Mouse (Mus musculus) forebrain, embryonic 12.5 days (tissue): Measurements from ENCODE around the gene Rgs3. TPM values are rescaled to one million over a fixed set of nuclear protein-coding genes. Genes with fewer than 3 reads are reported as not detected.
"Not testable (repeated sequence)": the region's sequence is repeated elsewhere in the genome, so short reads cannot be mapped to it uniquely, and the experiment has no call there.

Experiments used
- ATAC-seq: fragments of 200-750 bp; cut with Nextera tagmentation; 2 replicates; pipeline ENCODE4 v1.8.0; 2017; ENCODE audit warnings: moderate TSS enrichment; ENCODE audit not compliant: low FRiP score
- H3K27ac ChIP-seq: fragments of 300-500 bp; sonication (generic); 2 replicates; pipeline ENCODE4 v1.5.1; 2016; ENCODE audit warnings: mild to moderate bottlenecking
- H3K27me3 ChIP-seq: fragments of 300-500 bp; sonication (generic); 2 replicates; pipeline ENCODE4 v1.6.1; 2016; ENCODE audit warnings: mild to moderate bottlenecking
- H3K36me3 ChIP-seq: fragments of 300-500 bp; sonication (generic); replicated peaks from 2 replicates; pipeline ENCODE4 v1.6.1; 2016; ENCODE audit warnings: mild to moderate bottlenecking
- H3K4me1 ChIP-seq: fragments of 300-500 bp; sonication (generic); 2 replicates; pipeline ENCODE4 v1.6.1; 2016
- H3K4me2 ChIP-seq: fragments of 300-500 bp; sonication (generic); 2 replicates; pipeline ENCODE4 v1.6.1; 2016; ENCODE audit warnings: mild to moderate bottlenecking, moderate library complexity
- H3K4me3 ChIP-seq: fragments of 300-500 bp; sonication (generic); replicated peaks from 2 replicates; pipeline ENCODE4 v1.5.1; 2016; ENCODE audit warnings: mild to moderate bottlenecking
- H3K9ac ChIP-seq: fragments of 300-500 bp; sonication (generic); 2 replicates; pipeline ENCODE4 v1.6.1; 2016; ENCODE audit warnings: mild to moderate bottlenecking
- H3K9me3 ChIP-seq: fragments of 300-500 bp; sonication (generic); 2 replicates; pipeline ENCODE4 v1.6.1; 2016
- WGBS: fragments of 180-500 bp; shearing (Covaris S2); methylation state at CpG from one replicate; pipeline ENCODE4 v1.1.7; 2016; 5-methylcytosine and 5-hydroxymethylcytosine counted together
- polyA plus RNA-seq: library from polyadenylated mRNA; unstranded; fragments of >200 nt; fragmentation: Nextera tagmentation; extraction: Ambion mirVana; gene quantifications from 2 replicates; pipeline ENCODE4 v1.2.1, GENCODE M21; 2016

Rgs3 gene
- polyA plus RNA-seq, 1 experiment from 2014 or later: 54.3 TPM

GRCm38 (mm10) chr4:62593546-62594240, 34.0 kb downstream of the Rgs3 start:
- not testable (repeated sequence) for H3K4me2 ChIP-seq, H3K4me3 ChIP-seq, ATAC-seq, H3K27ac ChIP-seq, H3K27me3 ChIP-seq, H3K9me3 ChIP-seq, H3K36me3 ChIP-seq, H3K9ac ChIP-seq
- 90% methylated on average over 24 of the region's 24 CpGs for WGBS
- peaks cover 23% of the 10 kb centered on the region for H3K4me1 ChIP-seq

DNA sequence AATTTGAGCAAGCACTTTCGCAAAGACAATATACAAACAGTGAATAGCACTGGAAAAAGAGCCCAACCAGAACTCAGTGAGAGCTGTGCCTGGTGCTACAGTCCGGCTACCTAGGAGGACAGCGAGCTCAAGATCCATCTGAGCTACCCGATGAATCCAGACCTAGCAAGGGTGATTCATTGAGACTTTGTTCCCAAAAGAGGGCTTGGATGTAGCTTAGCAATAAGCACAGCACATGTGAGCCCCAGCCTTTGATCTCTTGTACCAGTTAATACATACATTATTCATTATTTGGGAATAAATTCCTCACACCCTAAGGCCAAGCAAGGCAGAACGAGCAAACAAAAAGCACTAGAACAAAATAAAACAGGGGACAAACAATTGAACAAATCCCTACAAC, 34.8 kb downstream of the Rgs3 start:
- H3K27ac ChIP-seq: peak overlapping the region; percentile 31; the same call in 1 of the 2 replicates
- no peak overlapping the region for H3K4me3 ChIP-seq
- 0 out of 2 replicates have a peak, but pooled peaks have one; percentile 28 for ATAC-seq

DNA sequence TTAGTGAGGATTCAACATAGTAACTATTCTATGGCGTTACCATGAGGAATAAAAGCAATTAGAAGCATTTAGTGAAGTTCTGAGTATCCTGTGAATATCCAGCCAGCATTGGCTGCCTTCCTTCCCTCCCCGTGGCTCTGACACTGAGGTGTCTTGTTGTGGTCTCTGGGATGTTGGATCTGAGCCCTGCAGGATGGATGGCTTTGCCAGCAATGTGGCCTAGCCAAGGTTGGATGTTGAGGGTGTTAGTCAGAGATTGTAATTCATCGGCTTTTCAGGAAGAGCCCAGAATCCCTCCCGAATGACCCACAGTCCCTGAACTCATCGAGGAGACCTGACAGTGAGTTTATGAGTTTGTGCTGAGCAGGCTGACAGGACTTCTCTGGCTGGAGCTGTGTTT, 36.4 kb downstream of the Rgs3 start:
- H3K27me3 ChIP-seq: no peaks in the 10 kb centered on the region
- H3K4me3 ChIP-seq: no peak overlapping the region
- H3K27ac ChIP-seq: no peak overlapping the region
- 80% methylated on average over 5 of the region's 5 CpGs for WGBS
- no peak overlapping the region for H3K9ac ChIP-seq
- H3K36me3 ChIP-seq: no peaks in the 10 kb centered on the region
- H3K9me3 ChIP-seq: no peaks in the 10 kb centered on the region
- peaks cover 18% of the 10 kb centered on the region for H3K4me1 ChIP-seq
- no peak for ATAC-seq
- H3K4me2 ChIP-seq: no peak overlapping the region

More for the DNA sequence above, 34.8 kb downstream of the Rgs3 start:
- Histone ChIP-seq H3K36me3 (no peaks in the 10 kb centered on the region), H3K9ac (no peak overlapping the region), H3K27me3 (no peaks in the 10 kb centered on the region), H3K9me3 (no peaks in the 10 kb centered on the region), H3K4me2 (no peak overlapping the region), H3K4me1 (peaks cover 23% of the 10 kb centered on the region)
- 47% methylated on average over 5 of the region's 5 CpGs for WGBS

DNA sequence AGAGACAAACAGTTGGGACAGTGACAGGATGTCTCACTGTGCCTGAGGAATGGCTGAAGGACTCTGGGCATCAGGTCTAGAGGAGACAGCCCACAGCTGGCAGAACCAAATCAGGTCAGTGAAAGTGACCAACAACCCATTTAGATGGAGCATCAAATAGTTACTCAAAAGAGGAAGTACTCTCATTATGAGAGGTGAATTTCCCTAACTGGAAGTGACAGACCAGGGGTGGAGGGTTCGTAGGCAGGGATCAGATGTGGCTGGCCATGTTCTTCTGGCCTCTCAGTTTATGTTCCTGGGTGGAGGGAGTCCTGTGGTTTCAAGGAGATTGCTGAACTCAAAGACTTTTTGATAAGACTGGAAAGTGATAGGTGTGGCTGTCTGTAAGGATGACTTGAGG, 40.9 kb downstream of the Rgs3 start:
- Histone ChIP-seq H3K27ac (no peak overlapping the region), H3K27me3 (no peaks in the 10 kb centered on the region), H3K4me1 (no peaks in the 10 kb centered on the region), H3K36me3 (peaks cover 4% of the 10 kb centered on the region; the same call in 1 of the 2 replicates), H3K9ac (no peak overlapping the region), H3K4me3 (no peak overlapping the region), H3K4me2 (no peak overlapping the region), H3K9me3 (no peaks in the 10 kb centered on the region)
- no peak for ATAC-seq
- 88% methylated on average over 1 of the region's 1 CpGs for WGBS

DNA sequence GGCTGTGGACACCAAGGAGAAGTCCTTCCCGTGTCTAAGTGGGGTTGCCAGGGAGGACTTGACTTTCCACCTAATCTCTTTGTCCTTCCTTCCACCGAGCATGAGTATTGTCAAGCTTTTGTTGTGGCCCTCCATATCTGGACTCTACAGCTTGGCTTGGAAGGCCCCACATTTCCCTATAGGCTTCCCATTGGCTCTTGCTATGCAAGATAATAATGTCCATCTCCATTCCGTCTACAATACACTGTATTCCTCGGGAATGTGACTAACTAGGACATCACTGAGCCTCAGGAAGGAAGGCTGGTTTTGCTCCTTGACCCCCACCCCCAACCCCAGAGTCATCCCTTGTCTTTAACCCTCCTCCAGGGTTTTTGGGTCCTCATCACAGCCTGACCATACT, 44.0 kb downstream of the Rgs3 start:
- Histone ChIP-seq H3K9me3 (no peaks in the 10 kb centered on the region), H3K4me2 (no peak overlapping the region)
- no peak for ATAC-seq

DNA sequence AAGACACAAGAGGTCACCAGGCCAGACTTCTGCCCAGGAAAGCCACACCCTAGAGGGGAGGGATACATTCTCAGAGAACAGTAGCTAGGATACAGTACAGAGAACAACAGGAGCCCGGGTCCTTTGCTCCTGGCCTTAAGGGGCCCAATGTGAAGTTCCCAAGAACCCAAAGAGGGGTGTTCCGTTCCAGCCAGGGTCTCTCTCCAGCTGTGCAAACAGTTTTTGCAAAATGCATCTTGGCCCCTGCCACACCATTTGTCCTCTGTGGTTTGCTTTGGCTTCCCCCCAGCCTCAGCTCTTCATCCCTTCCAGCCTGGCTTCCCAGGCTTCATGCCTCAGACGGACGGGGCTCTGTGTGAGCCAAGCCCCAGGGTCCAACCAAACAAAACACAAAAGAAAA, 44.4 kb downstream of the Rgs3 start:
- H3K36me3 ChIP-seq: peaks cover 4% of the 10 kb centered on the region; the same call in 1 of the 2 replicates
- no peak overlapping the region for H3K27ac ChIP-seq
- peaks cover 23% of the 10 kb centered on the region for H3K4me1 ChIP-seq
- 78% methylated on average over 4 of the region's 4 CpGs for WGBS
- no peaks in the 10 kb centered on the region for H3K9me3 ChIP-seq
- no peak overlapping the region for H3K9ac ChIP-seq
- no peak overlapping the region for H3K4me2 ChIP-seq
- no peak for ATAC-seq
- no peaks in the 10 kb centered on the region for H3K27me3 ChIP-seq
- H3K4me3 ChIP-seq: no peak overlapping the region

More for the DNA sequence above, 44.0 kb downstream of the Rgs3 start:
- Histone ChIP-seq H3K4me3 (no peak overlapping the region), H3K9ac (no peak overlapping the region), H3K36me3 (peaks cover 4% of the 10 kb centered on the region; the same call in 1 of the 2 replicates), H3K4me1 (peaks cover 23% of the 10 kb centered on the region), H3K27ac (no peak overlapping the region), H3K27me3 (no peaks in the 10 kb centered on the region)
- WGBS: 89% methylated on average over 4 of the region's 4 CpGs

DNA sequence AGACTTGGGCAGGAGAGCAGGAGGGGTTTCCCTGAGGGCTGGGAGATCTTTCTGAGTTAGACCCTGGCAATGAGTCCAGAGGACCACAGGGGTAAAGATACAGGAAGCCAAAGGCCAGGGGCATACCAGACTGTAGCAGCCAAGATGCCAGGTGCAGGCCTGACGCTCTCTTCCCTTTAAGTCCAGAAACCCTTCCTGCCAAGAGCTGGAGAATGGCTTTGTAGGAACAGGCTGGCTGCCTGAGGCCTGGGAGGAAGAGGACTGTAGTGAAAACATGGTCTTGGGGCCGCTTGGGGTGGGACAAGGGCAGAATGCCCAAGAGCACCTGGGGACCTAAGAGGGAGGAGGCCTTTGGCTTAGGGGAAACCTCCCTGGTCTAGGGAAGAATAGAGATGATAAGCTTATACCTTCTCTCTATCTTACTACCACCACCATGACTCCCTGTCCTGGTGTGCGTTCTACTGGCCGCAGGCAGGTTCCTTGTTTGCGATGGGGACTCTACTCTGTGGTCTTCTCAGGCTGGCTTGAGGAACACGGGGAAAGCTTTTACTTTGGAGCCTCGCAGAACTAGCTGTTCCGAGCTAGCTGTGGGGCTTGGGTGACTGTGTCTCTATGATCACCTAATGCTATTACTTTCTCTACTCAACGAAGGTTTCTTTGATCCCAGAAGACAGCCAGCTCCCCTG, 46.4 kb downstream of the Rgs3 start:
- no peaks in the 10 kb centered on the region for H3K9me3 ChIP-seq
- ATAC-seq: no peak

GRCm38 (mm10) chr4:62606542-62606882, 46.9 kb downstream of the Rgs3 start:
- H3K9me3 ChIP-seq: no peaks in the 10 kb centered on the region
- H3K9ac ChIP-seq: no peak overlapping the region
- WGBS: 66% methylated on average over 7 of the region's 7 CpGs
- no peak overlapping the region for H3K4me3 ChIP-seq
- H3K36me3 ChIP-seq: peaks cover 4% of the 10 kb centered on the region; the same call in 1 of the 2 replicates
- H3K27me3 ChIP-seq: no peaks in the 10 kb centered on the region
- H3K4me2 ChIP-seq: no peak overlapping the region
- no peak for ATAC-seq
- no peak overlapping the region for H3K27ac ChIP-seq
- peaks cover 40% of the 10 kb centered on the region for H3K4me1 ChIP-seq

More for the DNA sequence above, 46.4 kb downstream of the Rgs3 start:
- H3K36me3 ChIP-seq: peaks cover 4% of the 10 kb centered on the region; the same call in 1 of the 2 replicates
- no peak overlapping the region for H3K27ac ChIP-seq
- H3K9ac ChIP-seq: no peak overlapping the region
- no peak overlapping the region for H3K4me2 ChIP-seq
- peaks cover 36% of the 10 kb centered on the region for H3K4me1 ChIP-seq
- no peak overlapping the region for H3K4me3 ChIP-seq
- WGBS: 84% methylated on average over 8 of the region's 9 CpGs
- no peaks in the 10 kb centered on the region for H3K27me3 ChIP-seq

DNA sequence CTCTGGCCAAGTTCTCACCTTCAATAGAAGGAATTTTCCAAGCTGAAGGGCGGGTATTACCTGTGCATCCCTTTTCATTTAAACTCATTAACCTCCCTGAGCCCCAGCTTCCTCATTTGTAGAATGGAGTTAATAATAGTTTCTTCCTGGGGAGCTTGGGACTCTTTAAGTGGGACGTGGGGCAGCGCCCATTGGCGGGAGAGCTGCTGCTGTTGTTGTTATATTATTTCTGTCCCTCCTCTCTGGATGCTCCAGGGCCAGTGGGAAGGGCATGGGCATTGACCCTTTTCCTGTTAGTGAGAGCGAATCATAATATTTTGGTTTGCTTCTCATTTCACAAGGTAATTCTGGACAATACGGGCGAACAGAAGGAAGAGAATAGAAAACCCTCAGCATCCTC, 47.3 kb downstream of the Rgs3 start:
- Histone ChIP-seq H3K9me3 (no peaks in the 10 kb centered on the region), H3K36me3 (peaks cover 4% of the 10 kb centered on the region; the same call in 1 of the 2 replicates), H3K9ac (no peak overlapping the region), H3K4me2 (no peak overlapping the region), H3K27me3 (no peaks in the 10 kb centered on the region), H3K4me3 (no peak overlapping the region), H3K27ac (peak overlapping the region; percentile 48; the same call in 1 of the 2 replicates), H3K4me1 (peaks cover 42% of the 10 kb centered on the region)
- ATAC-seq: no peak
- WGBS: 65% methylated on average over 7 of the region's 7 CpGs

DNA sequence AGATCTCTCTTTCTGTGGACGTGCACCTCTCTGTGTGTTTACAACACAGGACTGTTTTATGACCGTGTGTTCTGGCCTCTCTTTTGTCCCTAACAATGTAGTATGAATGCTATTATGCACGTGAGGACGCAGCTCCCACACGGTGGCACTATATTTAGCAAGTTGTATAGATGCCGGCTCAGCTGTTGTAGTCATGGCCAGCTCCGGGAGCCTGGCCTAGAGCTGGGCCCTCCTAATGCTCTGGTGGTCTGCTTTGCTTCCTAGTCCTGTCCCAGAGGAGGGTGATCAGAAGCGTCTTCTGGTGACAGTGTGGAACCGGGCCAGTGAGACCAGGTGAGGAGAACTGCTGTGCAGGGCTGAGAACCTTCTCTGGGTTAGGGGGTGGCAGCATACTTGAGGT, 47.7 kb downstream of the Rgs3 start:
- Histone ChIP-seq H3K27me3 (no peaks in the 10 kb centered on the region), H3K9ac (no peak overlapping the region), H3K4me2 (no peak overlapping the region), H3K4me1 (peaks cover 47% of the 10 kb centered on the region), H3K36me3 (peaks cover 4% of the 10 kb centered on the region; the same call in 1 of the 2 replicates), H3K27ac (peak overlapping the region; percentile 48), H3K9me3 (no peaks in the 10 kb centered on the region), H3K4me3 (no peak overlapping the region)
- 49% methylated on average over 9 of the region's 9 CpGs for WGBS
- ATAC-seq: no peak

- Histone ChIP-seq H3K9me3 (no peaks in the 10 kb centered on the region), H3K4me1 (peaks cover 51% of the 10 kb centered on the region), H3K36me3 (peaks cover 4% of the 10 kb centered on the region; the same call in 1 of the 2 replicates), H3K4me2 (no peak overlapping the region), H3K27me3 (no peaks in the 10 kb centered on the region), H3K4me3 (no peak overlapping the region), H3K9ac (no peak overlapping the region), H3K27ac (peak overlapping the region; percentile 48; the same call in 1 of the 2 replicates)
- peak; percentile 10; the same call in 1 of the 2 replicates for ATAC-seq
- 71% methylated on average over 6 of the region's 6 CpGs for WGBS
Measured at GRCm38 (mm10) chr4:62607805-62608204, 48.2 kb downstream of the Rgs3 start.

GRCm38 (mm10) chr4:62609333-62609732, 49.7 kb downstream of the Rgs3 start:
- no peak for ATAC-seq
- H3K27ac ChIP-seq: no peak overlapping the region
- peaks cover 66% of the 10 kb centered on the region for H3K4me1 ChIP-seq
- no peak overlapping the region for H3K4me2 ChIP-seq
- no peaks in the 10 kb centered on the region for H3K9me3 ChIP-seq
- H3K4me3 ChIP-seq: no peak overlapping the region
- no peak overlapping the region for H3K9ac ChIP-seq
- WGBS: 94% methylated on average over 4 of the region's 4 CpGs
- H3K27me3 ChIP-seq: no peaks in the 10 kb centered on the region
- H3K36me3 ChIP-seq: peaks cover 4% of the 10 kb centered on the region; the same call in 1 of the 2 replicates
